Mouse (Mus musculus): ENCODE results near the gene Ccdc57.

DNA sequence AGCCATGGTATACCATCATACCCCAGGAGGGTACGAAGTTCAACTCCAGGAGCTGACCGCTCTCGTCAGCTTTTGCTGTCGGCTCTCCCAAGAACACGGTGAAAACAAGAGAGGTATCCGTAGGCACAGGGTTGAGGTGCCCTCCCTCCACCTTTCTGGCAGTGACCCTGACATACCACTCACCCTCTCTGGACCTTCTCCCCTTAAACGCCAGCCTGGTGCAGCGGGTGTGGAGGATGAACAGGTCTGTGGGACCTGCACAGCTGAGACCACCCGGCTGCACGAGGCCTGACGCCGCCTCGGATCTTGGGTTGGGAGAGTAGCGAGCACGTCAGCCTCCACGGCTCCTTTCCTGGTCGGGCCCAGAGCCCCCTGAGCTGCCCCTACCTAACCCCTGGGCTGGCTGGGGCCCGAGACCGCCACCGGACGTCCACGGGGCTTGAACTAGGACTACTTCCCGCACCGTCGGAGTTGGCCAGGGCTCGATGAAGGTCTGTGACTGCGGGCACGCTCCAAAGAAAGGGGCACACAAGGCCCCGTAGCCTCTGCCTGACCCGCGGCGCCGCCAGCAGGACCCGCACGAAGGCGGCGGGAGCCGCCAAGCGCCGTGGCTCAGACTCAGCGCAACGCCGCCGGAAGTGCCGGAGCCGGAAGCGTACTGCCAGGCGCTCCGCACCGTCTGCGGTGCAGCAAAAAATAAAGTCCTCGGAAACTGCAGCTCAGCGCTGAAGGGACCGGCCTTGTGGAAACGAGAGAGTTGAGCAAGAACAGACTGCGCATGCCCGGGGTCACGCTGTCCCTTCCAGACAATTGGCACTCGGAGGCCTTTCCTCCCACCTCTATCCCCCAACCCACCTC is 136.7 kb downstream of the Ccdc57 start, which contains the start of gene Dus1l:
- no peak for TF ChIP-seq CTCF (IDR thresholded peaks at IDR 0.05; ENCODE audit: borderline replicate concordance, control insufficient read depth, extremely low read depth, insufficient read depth, low read length, poor library complexity)
- peak; percentile 59 for TF ChIP-seq POLR2A (IDR thresholded peaks at IDR 0.05; ENCODE audit: control insufficient read depth, extremely low read depth, insufficient read depth, low read length, poor library complexity)

Data from thymus, adult 2 months (tissue).